Mouse (Mus musculus): ENCODE data around the gene Prss43.
"Not testable (repeated sequence)": the region's sequence is repeated elsewhere in the genome, so short reads cannot be mapped to it uniquely, and the experiment has no call there.

The Prss43 gene

GRCm38 (mm10) chr9:110826390-110826789 is at the start of gene Prss43:
Prss43 (plus strand) TSS chr9:110826690.
- no peak for DNase-seq

- DNase-seq: no peak
These were observed 48.4 kb upstream of the Prss43 start for GRCm38 (mm10) chr9:110778100-110778499.

- no peak for DNase-seq
These were observed 47.9 kb upstream of the Prss43 start for GRCm38 (mm10) chr9:110778559-110778958.

GRCm38 (mm10) chr9:110779242-110779913 is 47.1 kb upstream of the Prss43 start:
- peak; percentile 64 to 74 for DNase-seq

- DNase-seq: peak; percentile 98
These were observed 45.2 kb upstream of the Prss43 start for GRCm38 (mm10) chr9:110781256-110781721.

GRCm38 (mm10) chr9:110781731-110782130 is 44.8 kb upstream of the Prss43 start:
- peak; percentile 87 to 93 for DNase-seq

- DNase-seq: no peak
These were observed 42.9 kb upstream of the Prss43 start for GRCm38 (mm10) chr9:110783611-110784010.

GRCm38 (mm10) chr9:110788169-110788568 is 38.3 kb upstream of the Prss43 start:
- no peak for DNase-seq

- DNase-seq: no peak
These were observed 36.0 kb upstream of the Prss43 start for GRCm38 (mm10) chr9:110790462-110790861.

GRCm38 (mm10) chr9:110797013-110797412 is 29.5 kb upstream of the Prss43 start:
- no peak for DNase-seq

- no peak for DNase-seq
These were observed 28.6 kb upstream of the Prss43 start, which contains the start of gene Prss42 for GRCm38 (mm10) chr9:110797866-110798265. Prss42 (plus strand) TSS chr9:110798166.

- DNase-seq: no peak
These were observed 25.5 kb upstream of the Prss43 start for GRCm38 (mm10) chr9:110800834-110801479.

GRCm38 (mm10) chr9:110803294-110803693 is 23.2 kb upstream of the Prss43 start:
- DNase-seq: no peak

- no peak for DNase-seq
These were observed 16.4 kb upstream of the Prss43 start for GRCm38 (mm10) chr9:110810051-110810450.

GRCm38 (mm10) chr9:110813789-110814188 is 12.7 kb upstream of the Prss43 start, which contains the start of gene Prss44:
Prss44 (plus strand) TSS chr9:110813994.
- DNase-seq: no peak

- not testable (repeated sequence) for DNase-seq
These were observed 5.9 kb upstream of the Prss43 start for GRCm38 (mm10) chr9:110820546-110820945.

GRCm38 (mm10) chr9:110821436-110821835 is 5.1 kb upstream of the Prss43 start:
- DNase-seq: no peak

GRCm38 (mm10) chr9:110825426-110825825 is 1.1 kb upstream of the Prss43 start:
- no peak for DNase-seq

- DNase-seq: no peak
These were observed 658 bp upstream of the Prss43 start for GRCm38 (mm10) chr9:110825832-110826231.

- peak in 1 of 2 experiments; percentile 22 for DNase-seq
These were observed 6.5 kb downstream of the Prss43 start for GRCm38 (mm10) chr9:110833021-110833420.

- no peak for DNase-seq
These were observed 7.9 kb downstream of the Prss43 start, which contains the start of gene Prss45 for GRCm38 (mm10) chr9:110834411-110834810. Prss45 (plus strand) TSS chr9:110834588.

- DNase-seq: no peak
These were observed 8.5 kb downstream of the Prss43 start for GRCm38 (mm10) chr9:110834961-110835360.

GRCm38 (mm10) chr9:110836112-110836511 is 9.6 kb downstream of the Prss43 start:
- no peak for DNase-seq

- DNase-seq: peak in 1 of 2 experiments; percentile 4
These were observed 14.4 kb downstream of the Prss43 start for GRCm38 (mm10) chr9:110840905-110841304.

Measured in kidney, postnatal 4 days (tissue).